Mouse (Mus musculus): ENCODE measurements around the gene Grik5.

The Grik5 gene

GRCm38 (mm10) chr7:25031528-25031927 is 40.6 kb downstream of the Grik5 start:
- no peak for DNase-seq (ENCODE audit: low spot score in 2 of 2)

DNA sequence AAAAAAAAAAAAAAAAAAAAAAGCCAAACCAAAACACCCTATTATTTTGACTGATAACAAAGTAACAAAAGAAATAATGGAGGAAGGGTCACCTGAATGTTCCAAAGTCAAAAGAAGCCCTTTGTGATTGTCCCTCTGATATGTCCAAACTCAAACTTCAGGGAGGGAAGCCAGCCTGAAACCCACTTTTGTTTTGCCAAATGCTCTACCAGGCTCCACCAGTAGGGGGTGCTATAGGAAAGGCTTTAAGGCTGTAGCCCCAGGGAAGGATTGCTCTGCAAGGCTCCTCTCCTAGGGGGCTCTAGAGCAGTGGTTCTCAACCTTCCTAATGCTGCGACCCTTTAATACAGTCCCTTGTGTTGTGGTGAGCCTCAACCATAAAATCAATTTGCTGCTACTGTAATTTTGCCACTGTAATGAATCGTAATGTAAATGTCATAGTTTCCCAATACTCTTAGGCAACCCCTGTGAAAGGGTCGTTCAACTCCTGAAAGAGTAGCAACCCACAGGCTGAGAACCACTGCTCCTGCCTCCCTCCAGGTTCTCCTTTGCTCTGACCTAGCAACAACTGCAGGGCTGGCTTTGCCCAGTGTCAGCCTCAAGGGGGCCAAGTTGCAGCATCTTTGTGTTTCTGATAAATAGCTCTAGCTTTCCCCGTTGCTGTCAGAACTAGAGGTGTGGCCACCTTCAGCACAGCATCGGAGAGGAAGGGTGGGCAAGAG is 42.0 kb downstream of the Grik5 start:
- DNase-seq (ENCODE audit: low spot score in 2 of 2): peak; percentile 63 to 86

DNA sequence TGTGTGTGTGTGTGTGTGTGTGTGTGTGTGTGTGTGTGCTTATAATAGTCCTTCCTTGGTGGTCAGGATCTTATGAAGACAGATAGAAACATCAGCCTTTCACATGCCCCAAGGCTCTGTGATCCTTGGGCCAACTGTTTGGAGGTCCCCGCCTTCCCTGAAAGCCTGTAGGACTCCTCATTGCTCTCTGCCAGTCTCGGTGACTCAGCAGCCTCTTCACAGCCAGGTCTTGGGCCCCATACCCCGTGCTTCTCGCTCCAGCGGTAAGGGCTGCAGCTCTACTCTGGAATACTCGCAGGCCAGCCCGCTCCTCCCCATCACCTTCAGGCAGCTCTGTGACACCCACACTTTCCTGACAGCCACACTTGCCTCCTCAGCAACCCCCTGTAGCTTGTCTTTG is 45.7 kb downstream of the Grik5 start:
- no peak for DNase-seq (ENCODE audit: low spot score in 2 of 2)

DNA sequence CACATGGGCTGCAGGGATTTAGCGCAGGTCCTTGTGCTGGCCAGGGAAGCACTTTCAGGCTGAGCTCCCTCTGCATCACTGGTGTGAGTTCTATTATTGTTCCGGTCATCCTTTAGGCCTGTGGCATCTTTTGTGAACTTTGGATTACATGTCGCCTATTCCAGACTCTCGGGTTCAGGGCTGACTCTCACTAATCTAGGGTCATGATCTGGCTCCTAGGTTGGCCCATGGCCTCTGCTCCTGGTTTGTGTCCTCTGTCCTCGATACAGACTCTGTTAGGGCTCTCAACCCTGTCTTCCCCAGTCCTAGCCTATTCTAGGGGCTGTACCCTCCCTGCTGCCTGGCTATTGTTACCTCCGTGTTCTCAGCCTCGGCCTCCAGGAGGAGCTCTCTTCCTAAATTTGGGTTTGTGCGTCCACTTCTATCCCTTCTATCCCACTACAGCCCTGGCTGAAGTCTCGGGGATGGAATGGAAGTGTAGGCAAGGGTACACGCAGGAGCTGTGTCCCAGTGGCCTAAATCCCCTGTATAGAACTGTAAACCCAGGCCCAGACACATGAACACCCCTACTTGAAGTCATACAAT is 46.2 kb downstream of the Grik5 start:
- DNase-seq (ENCODE audit: low spot score in 2 of 2): peak in 1 of 2 experiments; percentile 30

DNA sequence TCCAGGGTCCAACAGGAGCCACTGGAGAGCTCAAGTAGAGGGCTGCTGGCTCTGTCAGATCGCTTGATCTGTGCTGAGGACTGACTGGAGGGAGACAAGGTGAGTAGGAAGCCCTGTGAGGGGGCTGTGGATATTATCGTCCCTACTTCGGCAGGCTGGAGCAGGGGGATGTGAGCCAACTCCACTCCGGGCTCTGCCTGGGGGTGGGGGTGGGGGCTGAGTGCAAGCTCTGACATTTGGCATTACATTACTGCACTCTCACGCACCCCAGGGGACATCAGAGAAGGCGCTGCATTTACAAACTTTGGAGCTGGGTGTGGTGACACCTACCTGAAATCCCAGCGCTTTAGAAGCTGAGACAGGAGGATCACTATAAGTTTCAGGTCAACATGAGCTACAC is 60.6 kb downstream of the Grik5 start:
- DNase-seq (ENCODE audit: low spot score in 2 of 2): no peak

- peak; percentile 71 to 84 for DNase-seq (ENCODE audit: low spot score in 2 of 2)
These were observed 61.8 kb downstream of the Grik5 start for GRCm38 (mm10) chr7:25010090-25010913.

DNA sequence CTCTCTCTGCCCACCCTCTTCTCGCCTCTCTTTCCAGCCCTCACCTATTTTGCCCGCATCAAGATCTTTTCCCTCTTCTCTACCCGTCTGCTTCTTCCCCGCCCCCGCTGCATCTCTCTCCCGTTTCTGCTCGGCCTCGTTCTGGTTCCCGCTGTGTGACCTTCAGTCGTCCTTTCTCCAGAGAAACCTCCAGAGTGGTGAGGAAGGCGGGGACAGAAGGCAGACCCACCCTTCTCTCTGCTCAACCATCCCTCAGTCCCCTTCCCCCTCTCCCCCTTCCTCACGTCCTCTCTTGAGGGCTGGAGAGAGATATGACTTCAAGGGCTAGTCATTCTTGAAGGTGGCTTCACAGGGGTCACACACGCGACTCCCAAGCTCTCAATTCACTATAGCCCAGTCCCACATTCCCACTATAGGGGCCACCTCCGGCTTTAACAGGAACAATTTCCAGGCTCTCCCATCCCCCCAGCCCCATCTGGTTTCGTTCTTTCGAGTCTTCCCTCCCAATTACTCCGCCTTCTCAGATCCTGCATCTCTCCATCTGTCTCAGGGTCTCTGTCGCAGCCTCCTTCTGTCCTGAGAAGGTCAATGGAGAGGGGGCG is 62.9 kb downstream of the Grik5 start:
- peak in 1 of 2 experiments; percentile 72 for DNase-seq (ENCODE audit: low spot score in 2 of 2)

- peak in 1 of 2 experiments; percentile 61 for DNase-seq (ENCODE audit: low spot score in 2 of 2)
These were observed 63.5 kb downstream of the Grik5 start for GRCm38 (mm10) chr7:25008635-25009034.

DNA sequence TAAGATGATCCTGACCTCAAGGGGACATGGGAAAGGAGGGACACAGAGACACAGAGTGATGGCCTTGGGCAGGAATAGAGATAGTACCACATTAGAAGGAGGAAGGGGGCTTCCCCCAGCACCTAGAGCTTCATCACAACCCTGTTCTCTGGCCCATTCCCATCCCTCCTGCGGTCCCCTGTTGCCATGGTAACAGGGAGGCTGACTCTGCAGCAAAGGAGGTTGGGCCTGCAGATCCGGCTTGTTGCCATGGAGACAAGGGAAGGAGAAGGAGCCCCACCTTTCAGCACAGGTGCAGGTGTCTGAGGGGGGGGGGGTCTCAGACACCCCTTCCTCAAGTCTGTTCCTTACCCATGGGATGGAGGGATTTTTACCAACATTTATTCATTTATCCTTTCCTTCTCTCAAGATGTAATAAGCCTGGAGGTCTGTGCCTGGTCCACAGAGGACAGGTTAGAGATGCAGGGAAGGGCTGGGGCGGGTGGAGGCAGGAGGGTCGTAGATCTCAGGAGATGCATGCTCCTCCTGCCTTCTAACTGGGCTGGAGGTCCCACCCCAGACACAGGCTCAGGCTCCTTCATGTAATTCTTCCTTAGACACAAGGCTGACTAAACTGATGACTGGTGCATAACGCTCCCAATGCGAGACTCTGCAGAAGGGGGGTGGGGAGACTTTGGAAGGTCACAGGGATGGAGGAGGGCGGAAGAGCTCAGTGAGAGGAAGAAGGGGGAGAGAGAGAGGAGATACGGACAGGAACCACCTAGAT is 64.4 kb downstream of the Grik5 start:
- DNase-seq (ENCODE audit: low spot score in 2 of 2): peak in 1 of 2 experiments; percentile 75

- no peak for DNase-seq (ENCODE audit: low spot score in 2 of 2)
These were observed 65.4 kb downstream of the Grik5 start for GRCm38 (mm10) chr7:25006586-25007364.

GRCm38 (mm10) chr7:25006171-25006570 is 66.0 kb downstream of the Grik5 start:
- DNase-seq (ENCODE audit: low spot score in 2 of 2): no peak

DNA sequence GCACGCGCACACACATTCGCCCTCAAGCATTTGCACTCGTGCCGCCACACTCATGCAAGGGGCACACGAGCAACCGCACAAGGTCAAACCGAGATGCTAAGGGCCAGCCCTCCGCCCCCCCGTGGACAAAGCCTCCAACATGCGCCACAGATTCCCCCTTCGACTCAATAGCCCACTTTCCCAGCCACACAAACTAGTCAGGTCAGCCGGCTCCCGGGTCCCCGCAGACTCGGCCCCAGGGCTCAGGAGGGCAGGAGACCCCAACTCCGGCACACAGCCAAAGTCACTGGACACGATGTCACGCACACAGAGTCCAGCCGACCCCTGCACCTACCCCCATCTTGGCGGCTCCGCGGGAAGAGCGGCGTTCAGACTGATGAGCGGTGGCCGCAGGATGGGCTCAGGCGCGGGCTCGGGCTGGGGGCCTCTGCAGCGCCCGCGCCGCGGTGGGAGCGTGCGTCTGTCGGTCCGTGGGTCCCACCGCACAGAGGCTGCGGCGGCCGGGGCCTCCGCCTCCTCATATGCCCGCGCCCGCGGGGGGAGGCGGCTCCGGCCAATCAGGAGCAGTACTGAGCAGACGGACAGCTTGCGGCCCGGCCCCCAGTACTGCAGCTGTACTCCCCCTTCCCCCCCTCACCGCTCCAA is 66.6 kb downstream of the Grik5 start, which contains the start of gene Atp1a3:
TSS of gene Atp1a3 (minus strand) at position 538 of the 645 bp plus-strand sequence.
- DNase-seq (ENCODE audit: low spot score in 2 of 2): peak; percentile 74 to 82

DNA sequence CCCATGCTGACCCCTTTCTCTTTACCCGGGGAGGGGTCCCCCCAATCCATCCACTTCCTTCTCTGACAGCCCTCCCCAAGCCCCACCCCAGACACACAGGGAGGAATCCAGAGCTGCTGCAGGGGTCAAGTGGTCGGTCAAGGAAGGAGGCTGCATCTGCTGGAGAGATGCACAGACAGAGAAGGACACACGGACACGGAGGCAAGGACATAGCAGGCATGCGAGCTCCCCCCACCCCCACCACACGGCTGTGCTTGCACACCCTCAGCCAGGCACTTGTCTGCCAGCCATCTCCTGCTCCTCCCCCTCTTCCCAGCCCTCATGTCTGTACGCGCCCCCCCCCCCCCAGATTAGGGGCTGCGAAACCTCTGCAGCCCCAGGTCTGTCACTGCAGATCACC is 67.3 kb downstream of the Grik5 start:
- no peak for DNase-seq (ENCODE audit: low spot score in 2 of 2)

- no peak for DNase-seq (ENCODE audit: low spot score in 2 of 2)
These were observed 68.2 kb downstream of the Grik5 start for GRCm38 (mm10) chr7:25003820-25004388.

DNA sequence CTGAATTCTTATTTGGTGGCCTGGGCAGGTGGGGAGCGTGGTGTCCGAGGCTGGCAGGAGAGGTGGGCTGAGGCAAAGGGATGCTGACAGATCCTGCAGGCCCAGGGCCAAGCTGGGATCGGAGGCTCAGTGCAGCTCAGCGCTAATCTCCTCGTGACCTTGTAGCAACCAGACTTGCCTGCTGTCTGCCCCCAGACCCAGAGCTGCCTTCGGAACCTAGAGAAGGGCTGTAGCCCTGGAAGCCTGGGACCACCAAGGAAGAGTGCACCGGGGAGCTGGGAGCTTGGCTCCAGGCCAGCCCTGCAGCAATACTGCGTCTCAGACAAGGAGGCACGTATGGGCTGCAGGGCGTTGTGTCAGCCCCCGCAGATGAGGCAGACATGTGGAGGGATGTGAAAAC is 68.9 kb downstream of the Grik5 start:
- DNase-seq (ENCODE audit: low spot score in 2 of 2): no peak

DNA sequence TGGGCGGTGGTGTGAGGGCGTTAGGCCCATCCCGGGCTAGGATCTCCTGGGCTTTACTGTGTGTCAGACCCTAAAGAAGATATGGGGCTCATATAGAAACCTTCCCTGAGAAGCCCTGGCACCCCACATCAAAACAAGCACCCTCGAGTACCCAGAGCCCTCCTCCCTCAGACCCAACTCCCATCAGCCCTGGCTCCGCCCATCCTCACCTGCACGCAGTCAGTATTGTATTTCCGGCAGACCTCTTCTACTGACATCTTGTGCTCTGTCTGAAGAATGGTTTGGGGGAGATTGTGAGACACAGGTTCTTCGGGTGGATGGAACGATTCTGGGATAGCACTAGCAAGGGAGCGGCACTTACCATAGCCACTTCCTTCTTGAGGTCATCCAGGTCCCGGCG is 71.4 kb downstream of the Grik5 start:
- no peak for DNase-seq (ENCODE audit: low spot score in 2 of 2)

DNA sequence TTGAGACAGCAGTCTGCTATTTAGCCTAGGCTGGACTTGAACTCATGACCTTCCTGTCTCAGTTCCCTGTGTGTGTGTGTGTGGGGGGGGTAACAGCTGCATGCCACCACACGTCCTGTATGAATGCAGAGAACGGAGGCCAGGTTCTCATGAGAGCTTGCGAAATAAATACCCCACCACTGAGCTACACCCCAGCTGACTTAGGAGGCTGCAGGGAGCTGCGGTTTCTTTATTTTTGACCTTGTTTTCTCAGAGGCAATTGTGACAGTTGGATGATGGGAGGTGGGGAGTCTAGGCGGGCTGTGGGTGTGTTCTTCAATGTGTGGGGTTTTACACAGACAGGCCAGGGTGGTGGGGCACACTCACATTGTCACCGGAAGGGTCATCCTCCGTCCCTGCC is 71.9 kb downstream of the Grik5 start:
- no peak for DNase-seq (ENCODE audit: low spot score in 2 of 2)

DNA sequence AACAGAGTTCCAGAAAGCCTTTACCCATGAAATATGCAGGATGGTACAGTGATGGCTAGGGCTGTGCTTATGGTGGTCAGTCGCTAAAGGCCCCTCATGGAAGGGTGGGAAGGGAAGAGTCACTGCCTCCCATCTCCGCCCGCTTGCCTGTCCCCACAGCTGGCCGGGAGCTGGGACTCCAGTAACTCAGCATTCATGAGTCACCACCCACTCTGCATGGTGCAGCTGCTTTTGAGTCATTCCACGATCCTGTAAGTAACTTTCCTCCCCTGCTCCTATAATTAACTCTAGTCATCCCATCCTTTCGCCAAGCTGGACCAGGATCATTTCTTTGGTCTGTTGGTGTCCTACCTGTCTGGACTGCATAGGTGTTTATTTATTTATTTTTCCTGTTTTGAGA is 79.1 kb downstream of the Grik5 start:
- DNase-seq (ENCODE audit: low spot score in 2 of 2): no peak

GRCm38 (mm10) chr7:24990478-24990877 is 81.7 kb downstream of the Grik5 start:
- no peak for DNase-seq (ENCODE audit: low spot score in 2 of 2)

DNA sequence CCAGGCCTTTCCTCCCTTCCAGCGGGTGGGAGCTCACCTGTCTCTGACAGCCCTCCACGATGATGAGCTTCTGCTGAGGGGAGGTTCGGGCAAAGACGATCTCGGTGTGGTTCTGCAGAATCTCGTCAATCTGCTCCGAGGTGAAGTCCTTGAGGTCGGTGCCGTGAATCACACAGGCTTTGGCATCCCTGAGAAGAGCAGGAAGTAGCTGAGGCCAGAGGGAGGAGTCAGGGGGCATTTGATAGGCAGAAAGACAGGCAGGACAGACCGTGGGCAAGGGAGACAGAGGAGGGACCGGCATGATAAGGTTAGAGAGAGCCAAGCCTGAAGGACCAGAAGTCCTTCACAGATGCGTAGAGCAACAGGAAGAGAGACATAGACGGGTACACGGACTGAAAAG is 84.2 kb downstream of the Grik5 start:
- no peak for DNase-seq (ENCODE audit: low spot score in 2 of 2)
